Mouse (Mus musculus) midbrain, postnatal 0 days (tissue): ENCODE data around the gene Col4a1. TPM values are rescaled to one million over a fixed set of nuclear protein-coding genes. Genes with fewer than 3 reads are reported as not detected.

Experiments
- ATAC-seq: fragments of 200-750 bp; cut with Nextera tagmentation; 2 replicates; pipeline ENCODE4 v1.8.0; 2017; ENCODE audit warnings: moderate number of reproducible peaks, mild to moderate bottlenecking, moderate TSS enrichment, moderate library complexity; ENCODE audit not compliant: low FRiP score
- DNase-seq: peaks from one replicate; pipeline ENCODE4 v3.0.0-alpha.2; 2015; ENCODE audit warnings: low spot score
- H3K27ac ChIP-seq: fragments of 300-500 bp; sonication (generic); 2 replicates; pipeline ENCODE4 v1.5.1; 2014; ENCODE audit warnings: low read depth, mild to moderate bottlenecking, low read length, mixed read lengths
- H3K27me3 ChIP-seq: fragments of 300-500 bp; sonication (generic); 2 replicates; pipeline ENCODE4 v1.6.1; 2014; ENCODE audit warnings: low read length, control low read depth, mixed read lengths; ENCODE audit not compliant: insufficient read depth
- H3K36me3 ChIP-seq: fragments of 300-500 bp; sonication (generic); 2 replicates; pipeline ENCODE4 v1.6.1; 2014; ENCODE audit warnings: low read length, control low read depth, mixed read lengths; ENCODE audit not compliant: insufficient read depth
- H3K4me1 ChIP-seq: fragments of 300-500 bp; sonication (generic); 2 replicates; pipeline ENCODE4 v1.6.1; 2014; ENCODE audit warnings: mild to moderate bottlenecking, control low read depth, antibody characterized with exemption, low read length, mixed read lengths; ENCODE audit not compliant: insufficient read depth
- H3K4me2 ChIP-seq: fragments of 300-500 bp; sonication (generic); 2 replicates; pipeline ENCODE4 v1.6.1; 2014; ENCODE audit warnings: low read depth, mild to moderate bottlenecking, low read length, mixed read lengths; ENCODE audit not compliant: poor library complexity, severe bottlenecking
- H3K4me3 ChIP-seq: fragments of 300-500 bp; sonication (generic); 2 replicates; pipeline ENCODE4 v1.5.1; 2014; ENCODE audit warnings: low read depth, mild to moderate bottlenecking, low read length, moderate library complexity
- H3K9ac ChIP-seq: fragments of 300-500 bp; sonication (generic); replicated peaks from 2 replicates; pipeline ENCODE4 v1.6.1; 2014; ENCODE audit warnings: mild to moderate bottlenecking, low read length, moderate library complexity, mixed read lengths; ENCODE audit not compliant: poor library complexity, severe bottlenecking
- H3K9me3 ChIP-seq: fragments of 300-500 bp; sonication (generic); 2 replicates; pipeline ENCODE4 v1.6.1; 2016; ENCODE audit warnings: low read length, control low read depth
- CTCF ChIP-seq: IDR thresholded peaks from 2 replicates; pipeline ENCODE4 v1.5.1; 2016; ENCODE audit warnings: antibody characterized with exemption, mild to moderate bottlenecking
- WGBS: fragments of 180-500 bp; shearing (Covaris S2); extraction: QIAGEN DNeasy Blood & Tissue Kit; methylation state at CpG from one replicate; pipeline ENCODE4 v1.1.7; 2014; 5-methylcytosine and 5-hydroxymethylcytosine counted together
- polyA plus RNA-seq: library from polyadenylated mRNA; unstranded; fragments of >200 nt; fragmentation: Nextera tagmentation; extraction: Ambion mirVana; gene quantifications from 2 replicates; pipeline ENCODE4 v1.2.1, GENCODE M21; 2015
- total RNA-seq: library from RNA; depleted of rRNA; stranded (reverse); fragments of >200 nt; gene quantifications from 2 replicates; pipeline ENCODE4 v1.2.3, GENCODE M21; 2014

Col4a1 gene
- total and polyA plus RNA-seq, 2 experiments from 2014 or later, result 45.2 to 219 TPM

DNA sequence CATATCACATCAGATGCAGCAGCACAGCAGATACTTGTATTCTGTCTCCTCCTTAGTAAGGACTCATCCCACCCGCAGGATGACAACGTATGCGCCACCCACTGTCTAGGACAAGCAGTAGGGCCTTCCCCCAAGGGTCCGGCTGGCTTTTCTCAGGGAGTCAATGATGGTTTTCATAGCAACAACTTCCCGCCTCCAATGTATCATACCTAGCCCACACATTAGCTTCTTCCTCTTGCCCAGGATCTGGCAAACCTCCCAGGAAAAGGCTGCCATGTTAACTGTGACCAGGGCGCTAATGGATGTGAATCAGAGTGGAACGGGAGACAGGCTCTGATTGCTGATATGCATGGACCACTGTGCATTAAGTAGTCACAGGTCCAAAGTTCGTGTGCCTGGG lies 12.2 kb downstream of the Col4a1 start:
- no peak for ATAC-seq
- no peak for TF ChIP-seq CTCF
- Histone ChIP-seq H3K27ac (no peak overlapping the region), H3K9ac (no peak overlapping the region), H3K4me3 (no peak overlapping the region), H3K36me3 (no peaks in the 10 kb centered on the region), H3K27me3 (no peaks in the 10 kb centered on the region), H3K4me1 (no peaks in the 10 kb centered on the region), H3K9me3 (no peaks in the 10 kb centered on the region), H3K4me2 (no peak overlapping the region)
- WGBS, result 81% methylated on average over 8 of the region's 8 CpGs
- no peak for DNase-seq

DNA sequence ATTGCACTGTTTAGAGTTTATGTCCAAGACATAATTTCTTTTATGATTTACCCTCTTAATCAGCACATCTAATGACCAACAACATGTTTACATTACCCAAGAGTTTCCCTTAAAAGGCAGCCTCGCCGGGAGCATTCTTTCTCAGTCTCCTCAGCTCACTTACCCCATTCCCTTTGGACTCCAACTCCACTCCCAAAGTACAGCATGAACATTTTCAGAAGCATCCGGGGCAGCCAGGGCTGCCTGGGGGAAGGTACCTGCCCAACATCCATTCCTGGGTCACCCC lies 13.4 kb downstream of the Col4a1 start:
- no peak overlapping the region for H3K4me3 ChIP-seq
- no peaks in the 10 kb centered on the region for H3K9me3 ChIP-seq
- no peak overlapping the region for H3K4me2 ChIP-seq
- no peak for TF ChIP-seq CTCF
- no peak overlapping the region for H3K27ac ChIP-seq
- ATAC-seq (no peak), DNase-seq (no peak)
- 89% methylated on average over 3 of the region's 3 CpGs for WGBS
- no peaks in the 10 kb centered on the region for H3K4me1 ChIP-seq
- no peaks in the 10 kb centered on the region for H3K27me3 ChIP-seq
- no peaks in the 10 kb centered on the region for H3K36me3 ChIP-seq
- H3K9ac ChIP-seq, result no peak overlapping the region

DNA sequence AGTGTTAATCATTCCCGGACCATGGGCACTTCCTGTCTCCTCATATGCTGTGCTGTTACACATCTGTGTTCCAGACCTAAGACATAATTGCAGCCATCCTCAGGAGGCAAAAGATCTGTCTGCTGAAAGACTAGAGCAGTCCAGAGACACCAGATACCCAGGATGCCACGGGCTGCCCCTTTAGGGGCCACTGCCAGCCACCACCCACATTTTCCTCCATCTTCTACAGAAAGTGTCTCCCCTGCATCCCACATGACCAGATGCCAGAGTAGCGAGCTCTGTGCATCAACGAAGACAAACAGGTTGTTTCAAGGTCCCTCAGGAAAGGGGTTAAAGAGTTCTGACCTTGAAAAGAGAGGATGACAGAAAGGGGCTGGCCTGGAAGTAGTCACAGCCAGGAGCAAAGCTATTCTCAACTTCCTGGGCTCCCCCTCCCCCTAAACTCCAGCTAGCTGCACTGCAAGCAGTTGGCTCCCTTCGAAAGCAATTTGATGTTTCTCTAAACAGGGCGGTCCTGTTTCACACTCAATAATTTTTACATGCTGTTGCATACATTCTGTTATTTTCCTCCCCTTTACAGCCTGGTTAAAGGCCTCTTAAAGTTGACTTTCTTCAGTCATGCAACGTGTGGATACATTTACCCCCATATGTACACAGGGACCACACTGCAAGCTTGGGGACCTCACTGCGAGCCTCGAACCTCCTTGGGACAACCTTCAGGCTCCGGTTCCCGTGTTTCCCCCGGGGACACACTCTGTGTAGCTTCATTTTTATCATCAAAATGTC lies 13.9 kb downstream of the Col4a1 start:
- H3K4me1 ChIP-seq, result no peaks in the 10 kb centered on the region
- no peak overlapping the region for H3K27ac ChIP-seq
- H3K9me3 ChIP-seq, result no peaks in the 10 kb centered on the region
- no peak for TF ChIP-seq CTCF
- ATAC-seq, result no peak
- WGBS, result 77% methylated on average over 12 of the region's 12 CpGs
- no peak overlapping the region for H3K4me2 ChIP-seq
- H3K9ac ChIP-seq, result no peak overlapping the region
- H3K4me3 ChIP-seq, result no peak overlapping the region
- no peaks in the 10 kb centered on the region for H3K27me3 ChIP-seq
- no peaks in the 10 kb centered on the region for H3K36me3 ChIP-seq
- DNase-seq, result no peak

DNA sequence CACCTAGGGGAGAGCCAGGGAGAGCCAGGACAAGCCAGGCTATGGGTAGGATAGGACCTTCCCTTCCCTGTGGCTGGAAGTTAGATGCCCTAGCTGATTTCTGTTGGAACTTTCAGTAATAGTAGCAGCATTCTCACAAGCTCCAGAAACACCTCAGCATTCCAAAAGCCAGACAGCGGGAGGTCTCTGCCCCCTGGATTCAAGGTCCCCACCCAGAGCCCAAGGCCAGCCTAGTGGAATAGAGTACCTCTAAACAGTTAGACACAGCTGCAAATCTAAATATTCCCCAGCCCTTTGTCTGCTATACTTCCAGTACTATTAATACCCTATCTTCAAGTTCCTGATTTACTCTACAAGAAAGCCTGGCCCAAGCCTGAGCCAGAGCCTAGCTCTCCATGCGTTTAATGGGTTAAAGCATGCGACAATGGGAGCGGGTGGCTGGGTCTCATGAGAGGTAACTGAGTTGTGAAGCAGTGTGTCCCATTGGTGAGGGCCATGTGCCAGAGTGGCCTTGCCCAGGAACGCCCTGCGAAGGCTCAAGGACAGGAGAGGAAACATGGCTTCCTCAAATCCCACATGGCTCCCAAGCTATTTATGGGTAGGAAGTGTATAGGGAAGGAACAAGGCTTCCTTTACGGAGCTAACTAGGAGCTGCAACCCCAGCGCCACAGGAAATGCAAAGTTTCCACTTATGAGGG lies 15.3 kb downstream of the Col4a1 start:
- H3K36me3 ChIP-seq, result no peaks in the 10 kb centered on the region
- WGBS, result 87% methylated on average over 8 of the region's 8 CpGs
- H3K9me3 ChIP-seq, result no peaks in the 10 kb centered on the region
- ATAC-seq, result no peak
- no peak overlapping the region for H3K27ac ChIP-seq
- no peaks in the 10 kb centered on the region for H3K27me3 ChIP-seq
- H3K4me1 ChIP-seq, result no peaks in the 10 kb centered on the region
- H3K4me3 ChIP-seq, result no peak overlapping the region
- no peak overlapping the region for H3K4me2 ChIP-seq
- DNase-seq, result no peak
- TF ChIP-seq CTCF, result no peak
- H3K9ac ChIP-seq, result no peak overlapping the region

DNA sequence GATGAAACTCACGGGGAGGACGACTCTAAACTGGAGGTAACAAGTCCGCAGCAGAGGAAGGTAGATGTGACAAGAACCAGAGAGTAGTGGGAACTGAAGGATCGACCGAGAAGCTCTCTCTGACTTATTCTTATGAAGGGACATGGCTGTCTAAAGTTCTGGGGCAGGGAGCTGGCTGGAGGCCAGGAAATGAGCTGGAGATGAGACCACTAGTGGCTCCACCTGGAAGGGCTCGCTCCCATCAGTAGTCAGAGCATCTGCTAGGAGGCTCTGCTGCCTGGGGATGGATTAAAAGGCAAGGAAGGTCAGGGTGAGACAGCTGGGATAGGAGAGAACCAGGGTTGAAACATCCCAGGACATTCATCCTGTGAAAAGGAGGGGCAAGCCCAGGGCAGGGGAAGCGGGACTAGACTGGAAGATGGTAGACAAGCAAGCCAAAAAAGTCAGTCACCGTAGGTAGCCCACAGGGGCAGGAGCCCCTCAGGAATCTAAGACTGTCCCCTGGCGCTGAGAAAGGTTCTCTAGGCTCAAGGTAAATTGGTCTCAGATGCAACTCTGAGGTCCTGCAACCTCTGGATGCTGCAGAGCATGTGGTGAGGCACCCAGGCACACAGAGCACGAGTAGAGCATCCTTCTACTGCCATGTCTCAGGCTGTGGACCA lies 16.2 kb downstream of the Col4a1 start:
- Histone ChIP-seq H3K9me3 (no peaks in the 10 kb centered on the region), H3K4me3 (no peak overlapping the region), H3K4me1 (no peaks in the 10 kb centered on the region), H3K4me2 (no peak overlapping the region), H3K36me3 (no peaks in the 10 kb centered on the region), H3K9ac (no peak overlapping the region), H3K27ac (no peak overlapping the region), H3K27me3 (no peaks in the 10 kb centered on the region)
- 85% methylated on average over 10 of the region's 10 CpGs for WGBS
- ATAC-seq (no peak), DNase-seq (no peak)
- TF ChIP-seq CTCF, result no peak

DNA sequence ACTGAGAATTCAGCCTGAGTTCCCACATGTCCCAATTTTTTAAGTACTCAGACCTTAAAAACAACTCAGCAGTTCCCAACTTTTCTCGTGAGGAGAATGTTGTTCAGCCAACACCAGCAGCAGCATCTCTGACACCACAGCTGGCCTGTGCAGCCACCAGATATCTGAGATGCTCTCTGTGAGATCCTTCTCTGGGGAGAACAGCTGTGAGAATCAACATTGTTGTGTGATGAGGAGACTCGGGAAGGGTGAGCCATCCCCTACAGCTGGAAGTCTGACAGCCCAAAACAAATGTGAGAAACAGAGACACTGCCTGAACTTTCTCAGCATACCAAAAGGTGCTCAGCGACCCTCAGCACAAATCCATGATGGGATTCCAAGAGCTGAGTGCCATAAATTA lies 20.0 kb downstream of the Col4a1 start:
- H3K9ac ChIP-seq, result no peak overlapping the region
- no peak overlapping the region for H3K4me2 ChIP-seq
- ATAC-seq (no peak), DNase-seq (no peak)
- no peaks in the 10 kb centered on the region for H3K4me1 ChIP-seq
- H3K27me3 ChIP-seq, result no peaks in the 10 kb centered on the region
- WGBS, result 69% methylated on average over 3 of the region's 3 CpGs
- H3K4me3 ChIP-seq, result no peak overlapping the region
- no peaks in the 10 kb centered on the region for H3K9me3 ChIP-seq
- H3K36me3 ChIP-seq, result no peaks in the 10 kb centered on the region
- no peak overlapping the region for H3K27ac ChIP-seq
- no peak for TF ChIP-seq CTCF
